Mouse (Mus musculus) urinary bladder, postnatal 36 days (tissue): ENCODE measurements at regions not wholly inside any gene's neighbourhood (a gene's known extent, or its start where the extent isn't known, plus 50 kb on each side); places are given as distances from the start of the nearest gene placed in this dataset.

Source experiments
- DNase-seq, 2 experiments: peaks; one replicate each; pipeline ENCODE4 v3.0.0; 2022; ENCODE audit warnings: low spot score in 2 of 2, mixed read lengths in 1 of 2

GRCm38 (mm10) chr15:25468478-25468877 is 54.9 kb upstream of the Basp1 start:
- no peak for DNase-seq

GRCm38 (mm10) chr15:25469185-25469845 is 55.8 kb upstream of the Basp1 start:
- no peak for DNase-seq

GRCm38 (mm10) chr15:25471331-25471730 is 57.8 kb upstream of the Basp1 start:
- no peak for DNase-seq

GRCm38 (mm10) chr15:25473201-25473710 is 59.7 kb upstream of the Basp1 start:
- no peak for DNase-seq

GRCm38 (mm10) chr15:25474096-25474495 is 60.5 kb upstream of the Basp1 start:
- no peak for DNase-seq

- peak in 1 of 2 experiments; percentile 22 for DNase-seq
Measured at GRCm38 (mm10) chr15:25482586-25482985, 69.0 kb upstream of the Basp1 start.

- DNase-seq = no peak
Measured at GRCm38 (mm10) chr15:25485372-25485771, 71.8 kb upstream of the Basp1 start.

- DNase-seq = no peak
Measured at GRCm38 (mm10) chr15:25486158-25486557, 72.6 kb upstream of the Basp1 start.

- no peak for DNase-seq
Measured at GRCm38 (mm10) chr15:25489804-25490203, 76.2 kb upstream of the Basp1 start.

GRCm38 (mm10) chr15:25492161-25492746 is 78.7 kb upstream of the Basp1 start:
- no peak for DNase-seq

GRCm38 (mm10) chr15:25494687-25495299 is 81.2 kb upstream of the Basp1 start:
- no peak for DNase-seq

GRCm38 (mm10) chr15:25495926-25496644 is 82.5 kb upstream of the Basp1 start:
- DNase-seq = no peak

- no peak for DNase-seq
Measured at GRCm38 (mm10) chr15:25497743-25498142, 84.2 kb upstream of the Basp1 start.

- no peak for DNase-seq
Measured at GRCm38 (mm10) chr15:25498422-25498821, 84.9 kb upstream of the Basp1 start.

GRCm38 (mm10) chr15:25502513-25502912 is 88.9 kb upstream of the Basp1 start:
- no peak for DNase-seq

- no peak for DNase-seq
Measured at GRCm38 (mm10) chr15:25503104-25503503, 89.5 kb upstream of the Basp1 start.

GRCm38 (mm10) chr15:25509139-25509538 is 95.6 kb upstream of the Basp1 start:
- no peak for DNase-seq

- no peak for DNase-seq
Measured at GRCm38 (mm10) chr15:25509584-25509983, 96.0 kb upstream of the Basp1 start.

- no peak for DNase-seq
Measured at GRCm38 (mm10) chr15:25510060-25510492, 96.5 kb upstream of the Basp1 start.

GRCm38 (mm10) chr15:25518025-25518928 is 104.0 kb upstream of the Myo10 start:
- no peak for DNase-seq

GRCm38 (mm10) chr15:25524189-25524588 is 98.1 kb upstream of the Myo10 start:
- no peak for DNase-seq
